Mouse (Mus musculus) embryonic stem cell, embryonic (primary cell): Measurements from ENCODE around the gene Rnf113a2.

Source experiments
- CTCF ChIA-PET, 4 experiments: fragments of 300-600 bp in 2 of 4; fragments of 350-600 bp in 2 of 4; sonication (Branson Sonifier 250); formaldehyde crosslinking; loops; one replicate each; lab custom pipeline; 2022; ENCODE audit warnings: inconsistent platforms in 2 of 4; lab: Charles Lee
- POLR2A ChIA-PET, 4 experiments: fragments of 300-600 bp in 2 of 4; fragments of 350-600 bp in 2 of 4; sonication (Branson Sonifier 250); formaldehyde crosslinking; loops; one replicate each; lab custom pipeline; 2022; ENCODE audit warnings: antibody characterized with exemption in 4 of 4, inconsistent platforms in 1 of 4; lab: Charles Lee

The Rnf113a2 gene

GRCm38 (mm10) chr12:84416834-84417604, at the start of gene Rnf113a2:
Gene Rnf113a2, plus strand, starts transcription at chr12:84417196.
- POLR2A ChIA-PET = interaction anchor here (0.6 to 4.7 kb wide), 40 partner anchors 8 to 1889 kb away, joined by 3 to 32 read pairs (median 3); partner anchors contain the start of genes Aldh6a1 (in 4 of the 4), Bbof1 (in 4 of the 4), Entpd5 (in 4 of the 4) and Lin52 (in 4 of the 4)
- CTCF ChIA-PET = interaction anchor here (0.5 to 1.0 kb wide), 6 partner anchors 10 to 402 kb away, joined by 3 to 11 read pairs (median 3); no protein-coding TSS in a partner anchor

- ChIA-PET POLR2A (interaction anchor here in 1 of 4 experiments (1.5 kb wide), 1 partner anchor 17 kb away, joined by 3 read pairs; no protein-coding TSS in a partner anchor), CTCF (no interaction called here)
Measured at GRCm38 (mm10) chr12:84371647-84372046, 45.3 kb upstream of the Rnf113a2 start.

DNA sequence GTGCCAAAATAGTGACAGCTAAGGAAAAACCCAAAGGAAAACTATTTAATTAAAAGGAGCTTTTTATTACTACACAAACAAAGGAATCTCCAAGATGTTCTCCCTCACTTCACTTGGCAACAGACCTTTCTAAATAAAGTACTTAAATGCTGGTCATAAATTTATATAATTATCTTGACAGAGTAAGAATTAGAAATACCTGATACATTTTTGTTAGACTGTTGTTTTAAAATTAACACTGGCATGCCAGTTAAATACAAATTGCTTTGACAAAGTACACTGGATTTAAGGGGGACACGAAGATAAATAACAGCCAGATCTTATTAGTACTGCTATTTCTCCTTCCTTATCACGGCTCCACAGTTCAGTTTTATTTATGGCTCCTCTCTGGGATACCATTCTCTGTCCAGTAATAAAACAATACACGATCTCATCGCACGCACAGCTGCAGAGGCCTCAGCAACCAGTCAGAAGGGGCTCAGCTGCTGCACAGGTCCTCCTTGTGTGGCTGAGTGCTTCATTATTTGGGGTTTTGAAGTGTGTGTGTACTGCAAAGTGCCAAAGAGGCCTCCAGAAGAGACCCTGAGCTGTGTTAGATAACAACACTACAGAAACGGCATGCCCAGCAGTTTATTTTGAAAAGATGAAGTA, 43.0 kb upstream of the Rnf113a2 start:
- CTCF ChIA-PET = no interaction called here
- POLR2A ChIA-PET = interaction anchor here in 1 of 4 experiments (1.5 kb wide), 1 partner anchor 10 kb away, joined by 4 read pairs; no protein-coding TSS in a partner anchor

DNA sequence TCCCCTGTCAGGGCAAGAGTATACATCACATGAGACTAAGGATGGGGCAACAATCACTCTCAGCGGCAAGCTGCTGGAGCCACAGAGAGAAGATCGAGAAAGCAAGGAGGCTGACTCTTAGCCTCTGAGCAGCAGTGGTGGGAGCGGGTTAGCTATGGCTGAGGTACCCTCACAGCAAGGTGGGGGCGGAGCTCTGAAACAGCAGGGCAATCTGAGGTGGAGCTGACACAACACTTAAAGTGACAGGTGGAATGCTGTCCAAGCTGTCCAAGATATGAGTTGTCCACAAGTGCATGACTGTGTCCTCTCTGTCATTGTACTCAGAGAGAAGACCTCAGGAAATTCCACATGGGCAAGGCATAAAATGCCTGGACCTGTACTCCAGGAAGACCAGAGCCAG, 34.6 kb upstream of the Rnf113a2 start:
- ChIA-PET CTCF (no interaction called here), POLR2A (interaction anchor here in 2 of 4 experiments (1.0 to 2.0 kb wide), 3 partner anchors 10 to 69 kb away, joined by 3 to 4 read pairs (median 4); partner anchors contain the start of genes Aldh6a1 (in 1 of the 2) and Lin52 (in 1 of the 2))

DNA sequence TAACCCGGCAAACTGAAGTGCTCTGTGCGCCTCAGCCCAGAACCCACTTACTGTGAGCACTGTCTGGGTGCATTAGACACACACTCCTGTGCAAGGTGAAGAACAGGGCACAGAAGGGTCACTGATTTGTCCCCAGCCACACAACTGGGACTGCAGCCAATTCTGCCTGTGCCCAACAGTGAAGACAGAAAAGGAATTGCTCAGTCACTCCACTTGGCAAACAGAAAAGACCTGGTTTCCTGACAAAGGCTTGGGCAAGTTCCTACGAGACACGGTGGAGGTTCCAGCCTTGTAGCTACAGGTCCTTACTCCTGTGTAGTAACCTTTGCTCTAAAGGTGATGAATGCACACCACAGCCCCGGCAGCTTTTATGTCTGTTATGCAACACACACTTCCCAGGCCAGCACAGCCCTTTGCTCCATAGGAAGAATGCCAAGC, 32.3 kb upstream of the Rnf113a2 start:
- CTCF ChIA-PET = no interaction called here

GRCm38 (mm10) chr12:84385408-84385807, 31.6 kb upstream of the Rnf113a2 start:
- POLR2A ChIA-PET = interaction anchor here in 3 of 4 experiments (0.5 to 1.2 kb wide), 5 partner anchors 8 to 611 kb away, joined by 3 to 4 read pairs (median 3); partner anchors contain the start of genes Bbof1 (in 1 of the 3) and Entpd5 (in 1 of the 3)
- CTCF ChIA-PET = no interaction called here

More for the DNA sequence above, 32.3 kb upstream of the Rnf113a2 start:
- POLR2A ChIA-PET = interaction anchor here in 1 of 4 experiments (0.5 to 1.0 kb wide), 2 partner anchors 10 to 17 kb away, joined by 3 read pairs; no protein-coding TSS in a partner anchor

DNA sequence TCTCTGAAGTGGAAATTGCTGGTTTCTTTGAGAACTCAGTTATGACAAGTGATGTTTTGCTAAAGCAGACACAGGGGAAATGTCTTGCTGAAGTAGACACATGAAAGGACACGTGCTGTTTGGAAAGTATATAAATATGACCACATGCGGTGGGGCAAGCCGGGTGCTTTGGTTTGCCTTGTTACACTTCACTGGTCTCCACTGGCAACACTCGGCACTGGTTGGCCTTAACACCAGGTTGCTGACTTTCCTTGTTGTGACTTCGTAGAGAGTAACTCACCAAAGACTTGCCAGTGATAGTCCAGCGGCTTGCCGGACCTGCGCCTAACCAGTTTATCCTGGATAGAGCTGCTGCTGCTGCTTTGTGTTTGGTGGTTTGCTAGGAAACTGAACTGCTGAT, 28.9 kb upstream of the Rnf113a2 start:
- ChIA-PET POLR2A (interaction anchor here in 2 of 4 experiments (1.0 to 1.9 kb wide), 5 partner anchors 11 to 71 kb away, joined by 3 to 6 read pairs (median 3); partner anchors contain the start of genes Bbof1 (in 2 of the 2), Entpd5 (in 2 of the 2), Rnf113a2 (in 1 of the 2) and Zfp410 (in 1 of the 2)), CTCF (interaction anchor here in 1 of 4 experiments (1.1 kb wide), 1 partner anchor 11 kb away, joined by 4 read pairs; no protein-coding TSS in a partner anchor)

DNA sequence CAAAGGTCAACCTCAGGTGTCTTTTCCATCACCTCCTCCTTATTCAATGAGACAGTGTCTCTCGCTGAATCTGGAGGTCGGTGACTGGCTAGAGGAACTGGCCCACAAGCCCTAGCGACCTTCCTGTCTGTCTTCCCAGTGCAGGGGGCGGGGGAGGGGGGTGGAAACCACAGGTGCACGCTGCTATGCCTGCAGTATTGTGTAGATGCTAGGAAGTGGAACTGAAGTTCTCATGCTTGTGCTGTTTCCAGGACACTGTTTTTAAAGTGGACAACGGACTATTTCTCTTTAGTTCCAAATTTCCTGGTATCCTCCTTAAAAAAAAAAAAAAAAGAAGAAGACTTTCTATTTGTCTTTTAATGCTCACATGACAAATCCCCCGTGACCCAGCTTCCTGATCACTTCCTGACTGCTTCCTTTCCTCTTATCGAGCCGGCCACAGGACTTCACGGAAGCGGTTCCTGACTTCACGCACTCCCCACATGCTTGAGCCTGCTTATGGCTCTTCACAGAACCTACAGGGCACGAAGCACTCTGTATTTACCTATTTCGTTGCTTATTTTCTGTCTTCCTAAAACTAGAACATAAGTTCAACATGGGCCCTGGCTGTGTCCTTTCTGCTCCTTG, 28.1 kb upstream of the Rnf113a2 start:
- CTCF ChIA-PET = no interaction called here
- POLR2A ChIA-PET = interaction anchor here in 3 of 4 experiments (0.7 to 1.9 kb wide), 4 partner anchors 11 to 640 kb away, joined by 3 to 6 read pairs (median 4); partner anchors contain the start of genes Bbof1 (in 2 of the 3) and Entpd5 (in 2 of the 3)

DNA sequence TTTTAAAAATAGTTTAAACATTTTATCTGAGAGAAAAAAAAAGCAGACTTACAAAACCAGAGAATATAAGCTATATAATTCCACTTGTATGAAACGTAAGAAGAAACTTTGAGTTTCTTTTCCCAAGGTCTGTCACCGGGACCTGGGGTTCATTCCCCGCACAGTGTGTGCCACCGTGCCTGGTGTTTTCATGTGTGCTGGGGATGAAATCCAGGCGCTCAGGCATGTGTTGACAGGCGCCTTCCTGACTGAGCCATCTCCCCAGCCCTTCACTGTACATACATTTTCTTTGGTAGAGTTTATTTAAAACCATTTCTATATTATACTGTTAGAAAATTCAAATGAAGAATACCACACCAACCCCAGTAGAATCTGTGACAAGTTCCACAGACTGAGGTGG, 26.7 kb upstream of the Rnf113a2 start:
- CTCF ChIA-PET = no interaction called here
- POLR2A ChIA-PET = no interaction called here

DNA sequence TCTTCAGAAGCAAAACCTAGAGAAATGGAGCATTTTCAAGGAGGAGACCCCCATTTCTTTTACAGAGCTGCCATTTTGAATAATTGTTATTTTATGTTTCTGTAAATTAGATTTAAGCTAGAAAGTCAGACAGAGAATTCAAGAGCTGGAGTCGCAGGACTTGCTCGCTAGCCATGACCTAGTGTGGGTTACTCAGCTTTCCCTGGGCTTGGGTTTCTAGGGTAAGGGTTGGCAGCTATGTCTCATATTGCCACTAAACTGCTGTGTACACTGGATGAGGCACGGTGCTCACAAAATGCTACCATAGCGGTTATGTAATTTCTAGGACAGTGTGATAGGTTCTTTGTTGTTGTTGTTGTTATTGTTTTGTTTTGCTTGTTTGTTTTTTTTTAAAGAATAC, 24.3 kb upstream of the Rnf113a2 start:
- ChIA-PET POLR2A (interaction anchor here in 2 of 4 experiments (0.6 to 1.6 kb wide), 5 partner anchors 10 to 721 kb away, joined by 3 to 4 read pairs (median 3); partner anchors contain the start of gene Rnf113a2 (in 1 of the 2)), CTCF (no interaction called here)

DNA sequence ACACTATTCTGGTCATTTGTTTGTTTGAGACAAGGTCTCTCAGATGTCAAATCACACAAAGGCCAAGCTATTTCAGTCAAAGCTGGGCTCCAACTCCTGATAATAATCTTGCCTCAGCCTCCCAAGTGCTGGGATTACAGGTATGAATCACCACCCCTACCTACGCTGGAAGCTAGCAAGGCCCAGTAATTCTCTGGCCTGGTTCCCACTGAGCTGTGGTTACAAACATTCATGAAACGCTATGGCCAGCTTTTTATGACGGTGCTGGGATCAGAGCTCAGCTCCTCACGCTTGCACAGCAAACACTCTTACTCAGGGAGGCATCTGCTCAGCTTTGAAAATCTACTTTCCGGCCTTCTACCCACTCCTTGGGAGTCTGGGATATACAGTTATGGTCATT, 23.1 kb upstream of the Rnf113a2 start:
- CTCF ChIA-PET = no interaction called here
- POLR2A ChIA-PET = interaction anchor here in 3 of 4 experiments (0.6 to 1.7 kb wide), 5 partner anchors 9 to 666 kb away, joined by 3 to 4 read pairs (median 3); no protein-coding TSS in a partner anchor

DNA sequence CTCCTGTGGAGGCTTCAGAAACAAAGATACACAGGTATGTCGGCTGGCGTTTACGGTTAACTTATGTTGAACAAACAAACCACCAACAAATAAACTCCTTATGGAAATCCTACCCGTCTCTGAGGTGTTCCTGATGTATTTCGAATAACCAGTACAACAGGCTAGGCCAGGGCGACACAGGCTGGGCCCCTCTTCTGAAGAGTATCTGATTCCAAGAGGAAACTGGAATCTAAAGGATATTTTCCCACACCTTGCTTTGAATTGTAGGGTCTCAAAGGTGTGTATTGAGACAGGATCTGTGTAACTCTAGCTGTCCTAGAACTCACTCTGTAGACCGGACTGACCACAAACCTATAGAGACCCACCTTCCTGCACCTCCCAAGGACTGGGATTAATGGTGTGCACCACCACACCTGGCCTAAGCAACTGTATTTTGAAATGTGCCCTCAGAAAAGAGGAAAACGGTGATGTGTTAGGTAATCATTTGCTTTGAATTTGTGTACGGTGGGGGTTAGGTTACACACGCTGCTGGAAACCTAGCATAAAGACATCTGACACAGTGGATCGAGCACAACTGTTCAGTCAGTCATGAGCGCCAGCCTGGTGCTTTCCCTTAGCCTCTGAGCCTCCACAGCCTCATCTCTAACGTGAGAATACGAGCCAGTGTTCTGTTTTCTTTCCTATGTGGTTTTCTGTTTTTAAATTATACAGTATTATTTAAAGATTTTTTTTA, 19.9 kb upstream of the Rnf113a2 start:
- CTCF ChIA-PET = no interaction called here
- POLR2A ChIA-PET = interaction anchor here in 2 of 4 experiments (0.6 to 2.5 kb wide), 2 partner anchors 53 to 223 kb away, joined by 3 to 7 read pairs; partner anchors contain the start of genes Aldh6a1 (in 1 of the 2) and Lin52 (in 1 of the 2)

DNA sequence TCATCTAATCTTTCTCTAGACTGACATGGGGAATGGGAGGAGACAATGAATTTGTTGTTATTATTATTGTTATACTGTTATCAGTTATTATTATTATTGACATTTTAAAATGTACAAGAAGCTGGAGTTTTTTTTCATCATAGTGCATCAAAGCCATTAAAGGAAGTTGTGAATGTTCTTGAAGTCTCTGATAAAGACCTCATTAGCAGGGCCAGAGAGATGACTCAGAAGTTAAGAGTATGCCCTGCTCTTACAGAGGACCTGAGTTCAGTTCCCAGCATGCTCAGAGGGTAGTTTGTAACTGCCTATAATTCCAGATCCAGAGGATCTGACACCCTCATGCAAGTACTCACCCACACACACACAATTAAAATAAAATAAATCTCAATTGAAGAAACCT, 19.3 kb upstream of the Rnf113a2 start:
- ChIA-PET CTCF (no interaction called here), POLR2A (interaction anchor here in 1 of 4 experiments (0.6 kb wide), 1 partner anchor 222 kb away, joined by 3 read pairs; no protein-coding TSS in a partner anchor)

DNA sequence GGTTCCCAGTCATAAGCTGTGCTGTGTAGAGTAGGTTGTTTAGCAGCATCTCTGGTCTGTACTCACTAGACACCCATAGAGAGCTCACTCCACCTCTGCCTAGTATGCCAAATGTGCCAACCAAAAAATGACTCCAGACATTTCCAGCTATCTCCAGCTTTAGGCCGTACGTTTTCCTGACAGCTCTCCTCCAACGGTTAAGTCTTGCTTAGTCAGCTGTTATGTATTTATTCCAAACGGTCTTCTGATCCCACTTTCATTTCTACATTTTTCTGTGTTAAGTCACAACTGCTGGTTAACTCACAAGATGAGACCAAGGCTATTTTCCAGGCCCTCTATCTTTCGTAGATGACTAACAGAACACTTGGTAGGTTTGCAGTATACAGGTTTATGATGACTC, 18.4 kb upstream of the Rnf113a2 start:
- CTCF ChIA-PET = no interaction called here
- POLR2A ChIA-PET = interaction anchor here in 2 of 4 experiments (1.5 to 2.1 kb wide), 2 partner anchors 11 kb away, joined by 4 to 6 read pairs; partner anchors contain the start of genes Bbof1 (in 1 of the 2) and Entpd5 (in 1 of the 2)

DNA sequence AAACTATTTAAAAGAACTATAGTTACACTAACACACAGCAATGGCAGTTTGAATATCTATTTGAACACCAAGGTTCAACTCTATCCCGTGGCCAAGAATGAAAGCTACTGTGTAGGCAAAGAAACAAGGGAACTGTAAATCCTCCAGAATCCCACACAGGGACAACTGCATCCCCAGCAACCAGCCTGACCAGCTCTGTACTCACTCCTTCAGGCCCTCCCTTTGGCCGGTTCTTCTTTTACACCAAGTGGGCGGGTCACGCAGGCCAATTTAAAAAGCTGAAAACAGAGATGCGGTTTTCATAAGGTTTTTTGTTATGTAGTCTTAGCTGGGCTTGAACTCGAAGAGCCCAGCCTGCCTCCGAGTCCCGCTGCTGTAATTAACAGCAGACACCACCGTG, 17.9 kb upstream of the Rnf113a2 start:
- ChIA-PET POLR2A (interaction anchor here in 2 of 4 experiments (1.0 to 2.1 kb wide), 3 partner anchors 10 to 82 kb away, joined by 4 to 6 read pairs (median 6); partner anchors contain the start of genes Bbof1 (in 1 of the 2), Entpd5 (in 1 of the 2) and Zfp410 (in 1 of the 2)), CTCF (no interaction called here)

DNA sequence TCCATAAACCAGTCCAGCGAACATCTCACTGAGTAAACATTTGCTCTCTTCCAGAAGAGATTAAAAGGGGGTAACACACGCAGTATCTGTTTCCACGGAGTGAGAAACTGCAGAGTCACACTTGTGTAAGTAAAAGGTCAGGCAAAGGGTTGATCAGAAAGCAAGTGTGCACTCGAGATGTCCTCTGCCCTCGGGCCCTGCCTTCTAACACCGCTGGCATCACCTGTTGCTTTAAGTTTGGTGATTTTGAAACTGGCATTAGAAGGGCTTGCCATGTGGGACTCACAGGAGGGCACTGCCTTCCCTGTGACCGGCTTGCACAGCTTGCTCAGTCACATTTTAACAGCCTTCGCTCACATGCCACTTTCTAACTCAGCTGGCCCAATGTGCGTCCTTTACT, 17.3 kb upstream of the Rnf113a2 start:
- ChIA-PET POLR2A (interaction anchor here in 2 of 4 experiments (1.0 to 2.1 kb wide), 3 partner anchors 10 to 83 kb away, joined by 4 to 6 read pairs (median 6); partner anchors contain the start of genes Bbof1 (in 1 of the 2), Entpd5 (in 1 of the 2) and Zfp410 (in 1 of the 2)), CTCF (interaction anchor here in 1 of 4 experiments (0.6 kb wide), 1 partner anchor 180 kb away, joined by 5 read pairs; no protein-coding TSS in a partner anchor)

GRCm38 (mm10) chr12:84400068-84400467, 16.9 kb upstream of the Rnf113a2 start:
- ChIA-PET POLR2A (interaction anchor here in 2 of 4 experiments (0.9 to 2.1 kb wide), 5 partner anchors 9 to 83 kb away, joined by 3 to 6 read pairs (median 4); partner anchors contain the start of genes Bbof1 (in 1 of the 2), Entpd5 (in 1 of the 2), Rnf113a2 (in 1 of the 2) and Zfp410 (in 1 of the 2)), CTCF (interaction anchor here in 1 of 4 experiments (0.6 kb wide), 1 partner anchor 179 kb away, joined by 5 read pairs; no protein-coding TSS in a partner anchor)
